In genomic region chr19:46338942-46339286, GRCm38 (mm10) we compare ENCODE assay signal across 8 mouse cellular contexts. TPM values are rescaled to one million over a fixed set of nuclear protein-coding genes. Genes with fewer than 3 reads are reported as not detected.
DNase-seq lines count a peak whose midpoint lies in the region; ATAC-seq and TF ChIP-seq lines count a peak whose summit lies in the region.

No protein-coding gene starts in this region.

- peak overlapping the region; percentile 91 for H3K4me3 ChIP-seq in heart, embryonic 15.5 days
- H3K4me3 ChIP-seq in bone marrow macrophage, adult 2 months (ENCODE audit: insufficient read depth, low read length), result peak overlapping the region; percentile 57
- peak overlapping the region; percentile 76 for H3K4me3 ChIP-seq in hindbrain, embryonic 15.5 days
- H3K4me3 ChIP-seq in midbrain, embryonic 14.5 days (replicated peaks; ENCODE audit: low read depth, low read length), result peak overlapping the region; percentile 74

- no peak for TF ChIP-seq POLR2A in bone marrow macrophage, adult 2 months (IDR thresholded peaks at IDR 0.05; ENCODE audit: borderline replicate concordance, low read depth, low read length)

- peak overlapping the region; percentile 50 for H3K27ac ChIP-seq in heart, embryonic 15.5 days
- H3K27ac ChIP-seq in bone marrow macrophage, adult 2 months (ENCODE audit: insufficient read depth, low read depth, low read length), result peak overlapping the region; percentile 99
- peak overlapping the region; percentile 77 for H3K27ac ChIP-seq in hindbrain, embryonic 15.5 days (replicated peaks)
- 0 out of 2 replicates have a peak overlapping the region, but pooled peaks have one; percentile 42 for H3K27ac ChIP-seq in midbrain, embryonic 14.5 days (replicated peaks; ENCODE audit: low read depth, low read length)

- H3K4me2 ChIP-seq in heart, embryonic 15.5 days, result peak overlapping the region; percentile 54
- H3K4me2 ChIP-seq in hindbrain, embryonic 15.5 days, result peak overlapping the region; percentile 81
- H3K4me2 ChIP-seq in midbrain, embryonic 14.5 days (ENCODE audit: low read length), result peak overlapping the region; percentile 45

- no peaks in the 10 kb centered on the region for H3K36me3 ChIP-seq in heart, embryonic 15.5 days
- no peaks in the 10 kb centered on the region for H3K36me3 ChIP-seq in hindbrain, embryonic 15.5 days
- no peaks in the 10 kb centered on the region for H3K36me3 ChIP-seq in midbrain, embryonic 14.5 days (ENCODE audit: control insufficient read depth, insufficient read depth, low read length)

- no peak for ATAC-seq in heart, embryonic 15.5 days (replicated peaks; ENCODE audit: insufficient number of reproducible peaks, insufficient read depth, low FRiP score, low read depth)
- ATAC-seq in hindbrain, embryonic 15.5 days (ENCODE audit: low FRiP score, low read depth), result no peak
- 0 out of 2 replicates have a peak, but pooled peaks have one; percentile 2 for ATAC-seq in midbrain, embryonic 14.5 days (ENCODE audit: low FRiP score, low TSS enrichment)

- no peaks in the 10 kb centered on the region for H3K9me3 ChIP-seq in heart, embryonic 15.5 days (replicated peaks)
- no peaks in the 10 kb centered on the region for H3K9me3 ChIP-seq in hindbrain, embryonic 15.5 days
- H3K9me3 ChIP-seq in midbrain, embryonic 14.5 days (ENCODE audit: control insufficient read depth, low read length), result no peaks in the 10 kb centered on the region

- H3K4me1 ChIP-seq in heart, embryonic 15.5 days (replicated peaks), result peaks cover 24% of the 10 kb centered on the region
- H3K4me1 ChIP-seq in bone marrow macrophage, adult 2 months (ENCODE audit: control insufficient read depth, insufficient read depth, low read length), result peaks cover 26% of the 10 kb centered on the region
- peaks cover 30% of the 10 kb centered on the region for H3K4me1 ChIP-seq in hindbrain, embryonic 15.5 days (replicated peaks)
- peaks cover 20% of the 10 kb centered on the region for H3K4me1 ChIP-seq in midbrain, embryonic 14.5 days (ENCODE audit: control insufficient read depth, insufficient read depth, low read length)

- DNase-seq in heart, postnatal 36 days, result no peak
- DNase-seq in midbrain, embryonic 14.5 days, result no peak
- DNase-seq in thymus, postnatal 36 days, result no peak
- DNase-seq in cerebellum, adult 9-10 months, result no peak
- DNase-seq in left cerebral cortex, postnatal 14 days (ENCODE audit: low spot score in 2 of 2), result no peak

- intact Hi-C loops in heart, postnatal 36 days (cut with DNase I), result loop anchor here (1.0 to 5.0 kb wide), 3 partner anchors 18 to 103 kb away; no protein-coding TSS in a partner anchor
- intact Hi-C loops in left cerebral cortex, postnatal 14 days (cut with DNase I), result loop anchor here (5.0 kb wide), 1 partner anchor 108 kb away; no protein-coding TSS in a partner anchor

- 0 out of 2 replicates have a peak overlapping the region, but pooled peaks have one; percentile 26 for H3K9ac ChIP-seq in heart, embryonic 15.5 days
- H3K9ac ChIP-seq in hindbrain, embryonic 15.5 days, result peak overlapping the region; percentile 43
- H3K9ac ChIP-seq in midbrain, embryonic 14.5 days (replicated peaks; ENCODE audit: low read length), result peak overlapping the region; percentile 12; the same call in 1 of the 2 replicates

- H3K27me3 ChIP-seq in heart, embryonic 15.5 days, result peaks cover 7% of the 10 kb centered on the region
- no peaks in the 10 kb centered on the region for H3K27me3 ChIP-seq in hindbrain, embryonic 15.5 days
- no peaks in the 10 kb centered on the region for H3K27me3 ChIP-seq in midbrain, embryonic 14.5 days (ENCODE audit: control insufficient read depth, insufficient read depth, low read length)

- TF ChIP-seq CTCF in bone marrow macrophage, adult 2 months (IDR thresholded peaks at IDR 0.05; ENCODE audit: low read depth, low read length), result peak; percentile 15; the same call in 1 of the 2 replicates

- WGBS in heart, embryonic 15.5 days, result 52% methylated on average over 6 of the region's 6 CpGs
- WGBS in hindbrain, embryonic 15.5 days, result 52% methylated on average over 6 of the region's 6 CpGs
- WGBS in midbrain, embryonic 14.5 days, result 52% methylated on average over 6 of the region's 6 CpGs

RNA-seq across cellular contexts. Expression of gene Cuedc2, which starts 0.4 kb away (rescaled TPM):
- 118 and 139 TPM in 2 replicates for polyA plus RNA-seq in heart, embryonic 15.5 days (2015; fragmentation: Nextera tagmentation; extraction: Ambion mirVana)
- total RNA-seq in heart, postnatal 36 days (2021), result 10 to 100 TPM; 87.2 to 94.6 TPM
- polyA plus RNA-seq in bone marrow macrophage, adult 2 months (2012; ENCODE audit: insufficient read depth, insufficient read length, missing spikeins), result 136 and 163 TPM in 2 replicates
- 336 and 347 TPM in 2 replicates for polyA plus RNA-seq in hindbrain, embryonic 15.5 days (2015; fragmentation: Nextera tagmentation; extraction: Ambion mirVana)
- 300 and 307 TPM in 2 replicates for polyA plus RNA-seq in midbrain, embryonic 14.5 days (2014; fragmentation: Nextera tagmentation; extraction: Ambion mirVana)
- 100 to 1,000 TPM; 186 to 274 TPM for total RNA-seq in left cerebral cortex, postnatal 14 days (2021)

RNA-seq across cellular contexts. Expression of gene Mfsd13a, which starts 2.0 kb away (rescaled TPM):
- 4.1 and 7.5 TPM in 2 replicates for polyA plus RNA-seq in heart, embryonic 15.5 days (2015; fragmentation: Nextera tagmentation; extraction: Ambion mirVana)
- 1 to 10 TPM; 2.4 to 2.5 TPM for total RNA-seq in heart, postnatal 36 days (2021)
- 23.2 and 25.5 TPM in 2 replicates for polyA plus RNA-seq in bone marrow macrophage, adult 2 months (2012; ENCODE audit: insufficient read depth, insufficient read length, missing spikeins)
- 12.3 and 12.5 TPM in 2 replicates for polyA plus RNA-seq in hindbrain, embryonic 15.5 days (2015; fragmentation: Nextera tagmentation; extraction: Ambion mirVana)
- 7.2 and 7.7 TPM in 2 replicates for polyA plus RNA-seq in midbrain, embryonic 14.5 days (2014; fragmentation: Nextera tagmentation; extraction: Ambion mirVana)
- 10 to 100 TPM; 28.7 to 47.5 TPM for total RNA-seq in left cerebral cortex, postnatal 14 days (2021)

RNA-seq across cellular contexts. Expression of gene Fbxl15, which starts 10.9 kb away (rescaled TPM):
- 10.5 and 11.4 TPM in 2 replicates for polyA plus RNA-seq in heart, embryonic 15.5 days (2015; fragmentation: Nextera tagmentation; extraction: Ambion mirVana)
- total RNA-seq in heart, postnatal 36 days (2021), result 1 to 10 TPM; 4.2 to 4.4 TPM
- 6.9 and 8.9 TPM in 2 replicates for polyA plus RNA-seq in bone marrow macrophage, adult 2 months (2012; ENCODE audit: insufficient read depth, insufficient read length, missing spikeins)
- 47.1 and 51.8 TPM in 2 replicates for polyA plus RNA-seq in hindbrain, embryonic 15.5 days (2015; fragmentation: Nextera tagmentation; extraction: Ambion mirVana)
- polyA plus RNA-seq in midbrain, embryonic 14.5 days (2014; fragmentation: Nextera tagmentation; extraction: Ambion mirVana), result 45.8 and 53.5 TPM in 2 replicates
- 10 to 100 TPM; 26.4 to 50.4 TPM for total RNA-seq in left cerebral cortex, postnatal 14 days (2021)

RNA-seq across cellular contexts. Expression of gene 2310034G01Rik, which starts 11.2 kb away (rescaled TPM):
- polyA plus RNA-seq in heart, embryonic 15.5 days (2015; fragmentation: Nextera tagmentation; extraction: Ambion mirVana), result 0.67 and 1.1 TPM in 2 replicates
- total RNA-seq in heart, postnatal 36 days (2021), result under 1 TPM; 0.33 to 0.50 TPM
- 0.67 TPM in 1 of 2 replicates, not detected in the other for polyA plus RNA-seq in bone marrow macrophage, adult 2 months (2012; ENCODE audit: insufficient read depth, insufficient read length, missing spikeins)
- polyA plus RNA-seq in hindbrain, embryonic 15.5 days (2015; fragmentation: Nextera tagmentation; extraction: Ambion mirVana), result 2.0 and 2.3 TPM in 2 replicates
- 2.8 and 3.1 TPM in 2 replicates for polyA plus RNA-seq in midbrain, embryonic 14.5 days (2014; fragmentation: Nextera tagmentation; extraction: Ambion mirVana)
- 1 to 10 TPM in 1 of 2 experiments, under 1 TPM in 1; 0.94 to 1.1 TPM for total RNA-seq in left cerebral cortex, postnatal 14 days (2021)

RNA-seq across cellular contexts. Expression of gene Psd, which starts 12.0 kb away (rescaled TPM):
- polyA plus RNA-seq in heart, embryonic 15.5 days (2015; fragmentation: Nextera tagmentation; extraction: Ambion mirVana), result 4.5 and 6.8 TPM in 2 replicates
- 1 to 10 TPM in 1 of 2 experiments, under 1 TPM in 1; 0.57 to 1.3 TPM for total RNA-seq in heart, postnatal 36 days (2021)
- 0.71 TPM in 1 of 2 replicates, not detected in the other for polyA plus RNA-seq in bone marrow macrophage, adult 2 months (2012; ENCODE audit: insufficient read depth, insufficient read length, missing spikeins)
- polyA plus RNA-seq in hindbrain, embryonic 15.5 days (2015; fragmentation: Nextera tagmentation; extraction: Ambion mirVana), result 119 and 145 TPM in 2 replicates
- 112 and 144 TPM in 2 replicates for polyA plus RNA-seq in midbrain, embryonic 14.5 days (2014; fragmentation: Nextera tagmentation; extraction: Ambion mirVana)
- 100 to 1,000 TPM; 580 to 627 TPM for total RNA-seq in left cerebral cortex, postnatal 14 days (2021)

Comparison
In these comparisons a context has a peak if more than half of its experiments do, and no peak if none do; other contexts are left out.
1. H3K27ac ChIP-seq: peak in every context shown above with its lines; median percentile 99 in bone marrow macrophage, adult 2 months; 77 in hindbrain, embryonic 15.5 days; 50 in heart, embryonic 15.5 days; 42 in midbrain, embryonic 14.5 days.